In the genomic region with DNA sequence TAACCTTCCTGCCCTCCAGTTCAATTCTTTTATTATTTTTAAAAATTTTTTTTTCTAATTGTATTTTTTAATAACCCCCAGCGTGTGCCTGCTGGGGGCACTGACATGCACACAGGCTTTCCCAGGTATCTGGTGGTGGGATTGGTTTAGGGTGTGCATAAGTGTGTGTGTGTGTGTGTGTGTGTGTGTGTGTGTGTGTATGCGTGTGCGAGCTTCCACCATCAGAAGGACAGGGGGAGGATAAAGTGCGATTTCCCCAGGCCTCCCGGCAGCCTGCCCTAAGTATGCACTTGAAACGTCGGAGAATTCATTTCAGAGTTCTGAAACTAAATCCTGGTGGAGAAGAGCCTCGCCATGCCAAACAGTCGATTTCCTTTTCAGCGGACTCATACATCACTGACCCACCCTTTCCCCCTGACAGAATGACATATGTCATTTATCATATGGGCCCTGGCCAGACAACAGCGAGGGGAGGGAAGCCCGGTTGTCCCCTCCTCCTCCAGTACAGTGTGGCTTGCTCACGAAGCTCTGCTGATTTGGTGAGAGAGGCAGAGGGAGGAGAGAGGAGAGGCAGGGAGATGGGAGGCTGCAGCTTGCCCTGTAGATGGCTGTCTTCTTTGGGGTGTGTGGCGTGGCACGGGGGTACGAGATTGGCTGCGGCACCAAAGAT, we compare ENCODE assay signal across 8 mouse cellular contexts. TPM values are rescaled to one million over a fixed set of nuclear protein-coding genes. Genes with fewer than 3 reads are reported as not detected.
A peak's percentile ranks its signal among the peaks of the same experiment; 100 is the strongest.
DNase-seq lines count a peak whose midpoint lies in the region; ATAC-seq lines count a peak whose summit lies in the region.

No protein-coding gene starts in this region.

- H3K27ac ChIP-seq in heart, embryonic 14.5 days (replicated peaks in 1 of 2; ENCODE audit: control insufficient read depth in 1 of 2, insufficient read depth in 1 of 2, low read depth in 2 of 2, low read length in 2 of 2) = no peak overlapping the region
- no peak overlapping the region; the same call in 1 of the 2 replicates for H3K27ac ChIP-seq in embryonic facial prominence, embryonic 14.5 days (replicated peaks; ENCODE audit: low read depth, low read length)
- H3K27ac ChIP-seq in limb, embryonic 13.5 days = no peak overlapping the region
- H3K27ac ChIP-seq in midbrain, embryonic 16.5 days (ENCODE audit: low read length) = peak overlapping the region; percentile 31

- WGBS in heart, embryonic 14.5 days = 39% methylated on average over 17 of the region's 17 CpGs
- 38% methylated on average over 17 of the region's 17 CpGs for WGBS in embryonic facial prominence, embryonic 14.5 days
- WGBS in limb, embryonic 13.5 days = 9% methylated on average over 17 of the region's 17 CpGs
- 46% methylated on average over 17 of the region's 17 CpGs for WGBS in midbrain, embryonic 16.5 days

- no peak; the same call in 1 of the 2 replicates for ATAC-seq in heart, embryonic 14.5 days (ENCODE audit: insufficient number of reproducible peaks, insufficient read depth, low FRiP score, low read depth)
- peak; percentile 67 for ATAC-seq in embryonic facial prominence, embryonic 14.5 days (ENCODE audit: low read depth)
- peak; percentile 33; the same call in 1 of the 2 replicates for ATAC-seq in limb, embryonic 13.5 days (ENCODE audit: low FRiP score, low read depth)
- ATAC-seq in midbrain, embryonic 16.5 days = peak; percentile 46; the same call in 1 of the 2 replicates
- no peak for ATAC-seq in granulocyte monocyte progenitor cell, adult 5-6 weeks (replicated peaks; ENCODE audit: poor library complexity, severe bottlenecking)

- H3K36me3 ChIP-seq in heart, embryonic 14.5 days (ENCODE audit: control insufficient read depth, insufficient read depth, low read length) = no peaks in the 10 kb centered on the region
- H3K36me3 ChIP-seq in embryonic facial prominence, embryonic 14.5 days (ENCODE audit: control insufficient read depth, insufficient read depth, low read length) = no peaks in the 10 kb centered on the region
- H3K36me3 ChIP-seq in limb, embryonic 13.5 days = no peaks in the 10 kb centered on the region
- no peaks in the 10 kb centered on the region for H3K36me3 ChIP-seq in midbrain, embryonic 16.5 days (ENCODE audit: control insufficient read depth, insufficient read depth, low read length)

- H3K27me3 ChIP-seq in heart, embryonic 14.5 days (ENCODE audit: control insufficient read depth, insufficient read depth, low read length) = no peaks in the 10 kb centered on the region
- no peaks in the 10 kb centered on the region for H3K27me3 ChIP-seq in embryonic facial prominence, embryonic 14.5 days (replicated peaks; ENCODE audit: control insufficient read depth, insufficient read depth, low read length)
- H3K27me3 ChIP-seq in limb, embryonic 13.5 days = no peaks in the 10 kb centered on the region; the same call in none of the 2 replicates
- H3K27me3 ChIP-seq in midbrain, embryonic 16.5 days (ENCODE audit: control insufficient read depth, insufficient read depth, low read depth, low read length) = no peaks in the 10 kb centered on the region

- no peak overlapping the region for H3K4me3 ChIP-seq in heart, embryonic 14.5 days (ENCODE audit: control insufficient read depth in 1 of 2, insufficient read depth in 1 of 2, low read depth in 1 of 2, low read length in 2 of 2)
- H3K4me3 ChIP-seq in embryonic facial prominence, embryonic 14.5 days (ENCODE audit: low read depth, low read length) = peak overlapping the region; percentile 17; the same call in 1 of the 2 replicates
- peak overlapping the region; percentile 24 for H3K4me3 ChIP-seq in limb, embryonic 13.5 days
- no peak overlapping the region for H3K4me3 ChIP-seq in midbrain, embryonic 16.5 days (ENCODE audit: low read depth, low read length)

- DNase-seq in heart, adult 8-10 months (ENCODE audit: low spot score) = no peak
- peak; percentile 36 for DNase-seq in embryonic facial prominence, embryonic 14.5 days (ENCODE audit: low spot score)
- no peak for DNase-seq in left cerebral cortex, postnatal 4 days
- no peak for DNase-seq in cerebellum, postnatal 36 days

- intact Hi-C loops in left cerebral cortex, postnatal 4 days (cut with DNase I) = no loop called here

- no peak overlapping the region for H3K9ac ChIP-seq in heart, embryonic 14.5 days (ENCODE audit: low read length)
- H3K9ac ChIP-seq in embryonic facial prominence, embryonic 14.5 days (ENCODE audit: low read depth, low read length) = peak overlapping the region; percentile 38
- 0 out of 2 replicates have a peak overlapping the region, but pooled peaks have one; percentile 26 for H3K9ac ChIP-seq in limb, embryonic 13.5 days
- H3K9ac ChIP-seq in midbrain, embryonic 16.5 days (ENCODE audit: low read depth, low read length) = peak overlapping the region; percentile 27; the same call in 1 of the 2 replicates

- H3K9me3 ChIP-seq in heart, embryonic 14.5 days (ENCODE audit: control insufficient read depth, low read length) = no peaks in the 10 kb centered on the region
- H3K9me3 ChIP-seq in embryonic facial prominence, embryonic 14.5 days (ENCODE audit: control insufficient read depth, low read length) = no peaks in the 10 kb centered on the region
- H3K9me3 ChIP-seq in limb, embryonic 13.5 days = no peaks in the 10 kb centered on the region
- H3K9me3 ChIP-seq in midbrain, embryonic 16.5 days (replicated peaks; ENCODE audit: control insufficient read depth, low read length, poor library complexity, severe bottlenecking) = no peaks in the 10 kb centered on the region

- peaks cover 0 to 7% of the 10 kb centered on the region in 2 experiments; a peak in 1 of 4 replicates for H3K4me1 ChIP-seq in heart, embryonic 14.5 days (ENCODE audit: control insufficient read depth in 2 of 2, insufficient read depth in 2 of 2, low read length in 2 of 2)
- H3K4me1 ChIP-seq in embryonic facial prominence, embryonic 14.5 days (ENCODE audit: control insufficient read depth, insufficient read depth, low read length) = peaks cover 20% of the 10 kb centered on the region
- peaks cover 52% of the 10 kb centered on the region for H3K4me1 ChIP-seq in limb, embryonic 13.5 days
- H3K4me1 ChIP-seq in midbrain, embryonic 16.5 days (ENCODE audit: control insufficient read depth, insufficient read depth, low read length) = peaks cover 28% of the 10 kb centered on the region

- peak overlapping the region; percentile 52 for H3K4me2 ChIP-seq in heart, embryonic 14.5 days (ENCODE audit: low read length)
- H3K4me2 ChIP-seq in embryonic facial prominence, embryonic 14.5 days (ENCODE audit: low read depth, low read length) = peak overlapping the region; percentile 43
- peak overlapping the region; percentile 58 for H3K4me2 ChIP-seq in limb, embryonic 13.5 days (replicated peaks)
- peak overlapping the region; percentile 34 for H3K4me2 ChIP-seq in midbrain, embryonic 16.5 days (ENCODE audit: low read length)

RNA-seq across cellular contexts. Expression of gene Tshz3, which starts 9.9 kb away (rescaled TPM):
- polyA plus RNA-seq in heart, embryonic 14.5 days (2014; fragmentation: Nextera tagmentation; extraction: Ambion mirVana) = 1.7 and 2.7 TPM in 2 replicates
- 1 to 10 TPM; 2.7 to 4.2 (median 3.8) TPM for total RNA-seq in heart, adult 8-10 months (2022)
- 9.3 and 12.0 TPM in 2 replicates for polyA plus RNA-seq in embryonic facial prominence, embryonic 14.5 days (2014; fragmentation: Nextera tagmentation; extraction: Ambion mirVana)
- polyA plus RNA-seq in limb, embryonic 13.5 days (2015; fragmentation: Nextera tagmentation; extraction: Ambion mirVana) = 10.9 and 11.0 TPM in 2 replicates
- polyA plus RNA-seq in midbrain, embryonic 16.5 days (2015; fragmentation: Nextera tagmentation; extraction: Ambion mirVana) = 8.9 and 9.9 TPM in 2 replicates
- 0.28 TPM in 1 of 2 replicates, not detected in the other for total RNA-seq in granulocyte monocyte progenitor cell, adult 5-6 weeks (2014; fragmentation: Nextera tagmentation)
- total RNA-seq in granulocyte monocyte progenitor cell, adult 5-6 weeks (2017) = 0.15 TPM in 1 of 2 replicates, not detected in the other
- 10 to 100 TPM; 62.3 to 64.5 TPM for total RNA-seq in left cerebral cortex, postnatal 4 days (2021)

Comparison
In these comparisons a context has a peak if more than half of its experiments do, and no peak if none do; other contexts are left out.
1. ATAC-seq: peak in embryonic facial prominence, embryonic 14.5 days (single experiment), limb, embryonic 13.5 days (single experiment) and midbrain, embryonic 16.5 days (single experiment); none in heart, embryonic 14.5 days (single experiment) and granulocyte monocyte progenitor cell, adult 5-6 weeks (single experiment).
2. H3K4me3 ChIP-seq: peak in embryonic facial prominence, embryonic 14.5 days (single experiment) and limb, embryonic 13.5 days (single experiment); none in heart, embryonic 14.5 days (0 of 2) and midbrain, embryonic 16.5 days (single experiment).
3. Peak in every context shown above with its lines, with median percentiles within 50 percentile points of each other: H3K4me2 ChIP-seq.